Mouse (Mus musculus) Patski (cell line): ENCODE results near the gene Slco3a1. TPM values are rescaled to one million over a fixed set of nuclear protein-coding genes. Genes with fewer than 3 reads are reported as not detected.
"Not testable (repeated sequence)": the region's sequence is repeated elsewhere in the genome, so short reads cannot be mapped to it uniquely, and the experiment has no call there.

Experiments used
- ATAC-seq: fragments of 100-300 bp; one replicate; pipeline ENCODE4 v1.8.0; 2021
- CTCF ChIA-PET: fragments of 350-600 bp; sonication (Branson Sonifier 250); formaldehyde crosslinking; loops from one replicate; lab custom pipeline; 2022; ENCODE audit warnings: inconsistent platforms; lab: Charles Lee
- POLR2A ChIA-PET: fragments of 350-600 bp; sonication (Branson Sonifier 250); formaldehyde crosslinking; loops from one replicate; lab custom pipeline; 2022; ENCODE audit warnings: antibody characterized with exemption, inconsistent platforms; lab: Charles Lee
- DNase-seq: peaks from one replicate; pipeline ENCODE4 v3.0.0-alpha.2; 2011; ENCODE audit warnings: low read depth, low spot score
- H3K27me3 ChIP-seq: fragments of 371-371 bp; one replicate; pipeline ENCODE4 v1.5.1; 2021
- CTCF ChIP-seq: fragments of 100-300 bp; IDR thresholded peaks from one replicate; pipeline ENCODE4 v1.5.1; 2021
- in situ Hi-C: fragments of 300-500 bp; cut with MboI; formaldehyde crosslinking; loops from 3 replicates; pipeline ENCODE4 v1.11.1; 2018; ENCODE audit warnings: low pct_unique_long_range_greater_than_20kb, mixed read lengths
- polyA plus RNA-seq: library from polyadenylated mRNA; unstranded; gene quantifications from one replicate; pipeline ENCODE4 v1.2.3, GENCODE M21; 2021

The Slco3a1 gene
- polyA plus RNA-seq, 1 experiment from 2014 or later: 25.3 TPM

- ChIA-PET CTCF (interaction anchor here (1.2 to 3.5 kb wide), 4 partner anchors 23 to 688 kb away, joined by 3 to 13 read pairs (median 7); no protein-coding TSS in a partner anchor), POLR2A (interaction anchor here (0.6 kb wide), 1 partner anchor 57 kb away, joined by 3 read pairs; no protein-coding TSS in a partner anchor)
- DNase-seq (no peak), ATAC-seq (no peak)
- TF ChIP-seq CTCF: no peak
- H3K27me3 ChIP-seq: no peaks in the 10 kb centered on the region
- in situ Hi-C loops: no loop called here
These were observed 131.8 kb downstream of the Slco3a1 start for GRCm38 (mm10) chr7:74422731-74423130.

GRCm38 (mm10) chr7:74422002-74422401, 132.6 kb downstream of the Slco3a1 start:
- H3K27me3 ChIP-seq: no peaks in the 10 kb centered on the region
- in situ Hi-C loops: no loop called here
- no peak for ATAC-seq
- ChIA-PET POLR2A (interaction anchor here (0.6 kb wide), 1 partner anchor 57 kb away, joined by 3 read pairs; no protein-coding TSS in a partner anchor), CTCF (interaction anchor here (1.2 to 3.5 kb wide), 3 partner anchors 22 to 689 kb away, joined by 3 to 13 read pairs (median 4); no protein-coding TSS in a partner anchor)
- no peak for TF ChIP-seq CTCF
- DNase-seq: no peak

GRCm38 (mm10) chr7:74421591-74421990, 133.0 kb downstream of the Slco3a1 start:
- DNase-seq (no peak), ATAC-seq (no peak)
- ChIA-PET POLR2A (no interaction called here), CTCF (interaction anchor here (1.2 to 3.5 kb wide), 3 partner anchors 21 to 689 kb away, joined by 3 to 13 read pairs (median 4); no protein-coding TSS in a partner anchor)
- TF ChIP-seq CTCF: no peak
- in situ Hi-C loops: no loop called here
- no peaks in the 10 kb centered on the region for H3K27me3 ChIP-seq

- no peaks in the 10 kb centered on the region for H3K27me3 ChIP-seq
- no peak for DNase-seq
- ChIA-PET CTCF (interaction anchor here (1.0 to 3.1 kb wide), 2 partner anchors 43 to 136 kb away, joined by 3 to 10 read pairs; no protein-coding TSS in a partner anchor), POLR2A (no interaction called here)
- ATAC-seq: no peak
- no peak for TF ChIP-seq CTCF
- in situ Hi-C loops: loop anchor here (5.0 kb wide), 2 partner anchors 47 to 133 kb away; partner anchors contain the start of gene Slco3a1
These were observed 134.9 kb downstream of the Slco3a1 start for GRCm38 (mm10) chr7:74419706-74420105.

- peak; percentile 29 for TF ChIP-seq CTCF
- no peaks in the 10 kb centered on the region for H3K27me3 ChIP-seq
- DNase-seq: peak; percentile 73
- peak; percentile 90 for ATAC-seq
- POLR2A ChIA-PET: interaction anchor here (1.1 kb wide), 1 partner anchor 45 kb away, joined by 4 read pairs; no protein-coding TSS in a partner anchor
- in situ Hi-C loops: loop anchor here (5.0 kb wide), 2 partner anchors 45 to 135 kb away; partner anchors contain the start of gene Slco3a1
- CTCF ChIA-PET: interaction anchor here (0.8 to 1.6 kb wide), 6 partner anchors 8 to 694 kb away, joined by 3 to 6 read pairs (median 4); no protein-coding TSS in a partner anchor
These were observed 137.6 kb downstream of the Slco3a1 start for GRCm38 (mm10) chr7:74417009-74417408.

GRCm38 (mm10) chr7:74415241-74415640, 139.3 kb downstream of the Slco3a1 start:
- ChIA-PET POLR2A (no interaction called here), CTCF (no interaction called here)
- ATAC-seq: no peak
- no peak for DNase-seq
- H3K27me3 ChIP-seq: no peaks in the 10 kb centered on the region
- TF ChIP-seq CTCF: no peak
- in situ Hi-C loops: loop anchor here (5.0 kb wide), 2 partner anchors 43 to 137 kb away; partner anchors contain the start of gene Slco3a1

GRCm38 (mm10) chr7:74413738-74414716, 140.6 kb downstream of the Slco3a1 start:
- no peaks in the 10 kb centered on the region for H3K27me3 ChIP-seq
- DNase-seq (no peak), ATAC-seq (no peak)
- in situ Hi-C loops: no loop called here
- ChIA-PET POLR2A (no interaction called here), CTCF (no interaction called here)
- TF ChIP-seq CTCF: no peak

GRCm38 (mm10) chr7:74408601-74409323, 145.8 kb downstream of the Slco3a1 start:
- ChIA-PET POLR2A (interaction anchor here (0.9 kb wide), 1 partner anchor 22 kb away, joined by 3 read pairs; no protein-coding TSS in a partner anchor), CTCF (interaction anchor here (1.0 to 2.0 kb wide), 8 partner anchors 9 to 460 kb away, joined by 3 to 6 read pairs (median 4); no protein-coding TSS in a partner anchor)
- no peaks in the 10 kb centered on the region for H3K27me3 ChIP-seq
- DNase-seq (peak; percentile 85), ATAC-seq (peak; percentile 95)
- no peak for TF ChIP-seq CTCF
- in situ Hi-C loops: no loop called here

GRCm38 (mm10) chr7:74407851-74408250, 146.7 kb downstream of the Slco3a1 start:
- in situ Hi-C loops, POLR2A ChIA-PET, ATAC-seq, DNase-seq, H3K27me3 ChIP-seq: not testable (repeated sequence)
- CTCF ChIA-PET: interaction anchor here (0.8 to 2.0 kb wide), 4 partner anchors 9 to 32 kb away, joined by 3 to 6 read pairs (median 4); no protein-coding TSS in a partner anchor
